Mouse (Mus musculus): Measurements from ENCODE around the gene Gm10226. TPM values are rescaled to one million over a fixed set of nuclear protein-coding genes. Genes with fewer than 3 reads are reported as not detected.
"Not testable (repeated sequence)": the region's sequence is repeated elsewhere in the genome, so short reads cannot be mapped to it uniquely, and the experiment has no call there.

Gm10226 gene
- polyA plus RNA-seq, 1 experiment from 2014 or later: 16.8 TPM

- no peaks in the 10 kb centered on the region for H3K9me3 ChIP-seq
- H3K27me3 ChIP-seq: no peaks in the 10 kb centered on the region
- H3K9ac ChIP-seq: peak within 1 kb of the TSS; percentile 78
- peak within 1 kb of the TSS; percentile 57 for H3K4me2 ChIP-seq
- peaks cover 13% of the 10 kb centered on the region for H3K36me3 ChIP-seq
- peak; percentile 98 for ATAC-seq (ENCODE audit: low FRiP score)
- H3K4me1 ChIP-seq (replicated peaks): peaks cover 18% of the 10 kb centered on the region
- H3K27ac ChIP-seq: peak within 1 kb of the TSS; percentile 88
- WGBS: 2% methylated on average over 26 of the region's 26 CpGs
- peak within 1 kb of the TSS; percentile 66 for H3K4me3 ChIP-seq
Measured at GRCm38 (mm10) chr17:21707343-21707996, 15.8 kb downstream of the Gm10226 start, which contains the start of gene Zfp760. TSS of gene Zfp760 (plus strand) at chr17:21707741.

- no peaks in the 10 kb centered on the region for H3K9me3 ChIP-seq
- peaks cover 18% of the 10 kb centered on the region for H3K4me1 ChIP-seq (replicated peaks)
- peak overlapping the region; percentile 57 for H3K4me2 ChIP-seq
- peak overlapping the region; percentile 66 for H3K4me3 ChIP-seq
- no peaks in the 10 kb centered on the region for H3K27me3 ChIP-seq
- no peak for ATAC-seq (ENCODE audit: low FRiP score)
- H3K36me3 ChIP-seq: peaks cover 17% of the 10 kb centered on the region
- H3K27ac ChIP-seq: no peak overlapping the region
- peak overlapping the region; percentile 78 for H3K9ac ChIP-seq
- WGBS: 33% methylated on average over 2 of the region's 2 CpGs
Measured at GRCm38 (mm10) chr17:21708401-21708800, 16.7 kb downstream of the Gm10226 start.

- not testable (repeated sequence) for H3K9me3 ChIP-seq; H3K9ac ChIP-seq; H3K27ac ChIP-seq; H3K36me3 ChIP-seq; H3K4me2 ChIP-seq; ATAC-seq (ENCODE audit: low FRiP score); H3K27me3 ChIP-seq; H3K4me3 ChIP-seq
- 95% methylated on average over 15 of the region's 22 CpGs for WGBS
- H3K4me1 ChIP-seq (replicated peaks): peaks cover 10% of the 10 kb centered on the region
Measured at GRCm38 (mm10) chr17:21730495-21730894, 38.8 kb downstream of the Gm10226 start, which contains the start of gene Zfp229. TSS of gene Zfp229 (plus strand) at chr17:21730795.

GRCm38 (mm10) chr17:21733049-21733448 is 41.4 kb downstream of the Gm10226 start:
- no peaks in the 10 kb centered on the region for H3K9me3 ChIP-seq
- no peaks in the 10 kb centered on the region for H3K27me3 ChIP-seq
- peak overlapping the region; percentile 83; the same call in 1 of the 2 replicates for H3K9ac ChIP-seq
- H3K4me2 ChIP-seq: peak overlapping the region; percentile 57
- no peak for ATAC-seq (ENCODE audit: low FRiP score)
- peaks cover 10% of the 10 kb centered on the region for H3K4me1 ChIP-seq (replicated peaks)
- peaks cover 13% of the 10 kb centered on the region for H3K36me3 ChIP-seq
- 91% methylated on average over 4 of the region's 4 CpGs for WGBS
- H3K27ac ChIP-seq: peak overlapping the region; percentile 88
- H3K4me3 ChIP-seq: peak overlapping the region; percentile 63

- Histone ChIP-seq H3K27me3 (no peaks in the 10 kb centered on the region), H3K4me1 (replicated peaks) (peaks cover 10% of the 10 kb centered on the region), H3K4me2 (peak overlapping the region; percentile 57), H3K36me3 (peaks cover 15% of the 10 kb centered on the region), H3K27ac (peak overlapping the region; percentile 88), H3K9ac (peak overlapping the region; percentile 83), H3K4me3 (peak overlapping the region; percentile 63), H3K9me3 (no peaks in the 10 kb centered on the region)
- peak; percentile 98 for ATAC-seq (ENCODE audit: low FRiP score)
- 0% methylated on average over 27 of the region's 27 CpGs for WGBS
Measured at GRCm38 (mm10) chr17:21733529-21734031, 41.9 kb downstream of the Gm10226 start.

Other genes starting within 250 kb of the Gm10226 start
- 13.0 and 15.1 TPM in 2 replicates for gene Zfp51, start 241.5 kb upstream of the Gm10226 start, polyA plus RNA-seq (2015; fragmentation: Nextera tagmentation; extraction: Ambion mirVana)
- 10.0 and 10.4 TPM in 2 replicates for gene Zfp53, start 202.9 kb upstream of the Gm10226 start, polyA plus RNA-seq (2015; fragmentation: Nextera tagmentation; extraction: Ambion mirVana)
- gene Zfp52, start 156.3 kb upstream of the Gm10226 start, polyA plus RNA-seq (2015; fragmentation: Nextera tagmentation; extraction: Ambion mirVana): 1.9 and 2.5 TPM in 2 replicates
- 16.0 and 18.1 TPM in 2 replicates for gene Zfp948, start 124.9 kb upstream of the Gm10226 start, polyA plus RNA-seq (2015; fragmentation: Nextera tagmentation; extraction: Ambion mirVana)
- gene Zfp983, start 41.2 kb upstream of the Gm10226 start, polyA plus RNA-seq (2015; fragmentation: Nextera tagmentation; extraction: Ambion mirVana): 11.7 and 12.9 TPM in 2 replicates
- 14.2 and 15.3 TPM in 2 replicates for gene Zfp760, start 15.9 kb downstream of the Gm10226 start, polyA plus RNA-seq (2015; fragmentation: Nextera tagmentation; extraction: Ambion mirVana)
- gene Zfp229, start 38.9 kb downstream of the Gm10226 start, polyA plus RNA-seq (2015; fragmentation: Nextera tagmentation; extraction: Ambion mirVana): 10.3 and 11.4 TPM in 2 replicates
- gene Zfp820, start 153.9 kb downstream of the Gm10226 start, polyA plus RNA-seq (2015; fragmentation: Nextera tagmentation; extraction: Ambion mirVana): 2.5 and 2.9 TPM in 2 replicates
- 10.2 and 12.6 TPM in 2 replicates for gene Zfp995, start 218.1 kb downstream of the Gm10226 start, polyA plus RNA-seq (2015; fragmentation: Nextera tagmentation; extraction: Ambion mirVana)